Mouse (Mus musculus) testis, postnatal 14 days (tissue): ENCODE data around the gene Rai1.

Source experiments
- DNase-seq: peaks from one replicate; pipeline ENCODE4 v3.0.0; 2021; ENCODE audit warnings: low spot score

The Rai1 gene

DNA sequence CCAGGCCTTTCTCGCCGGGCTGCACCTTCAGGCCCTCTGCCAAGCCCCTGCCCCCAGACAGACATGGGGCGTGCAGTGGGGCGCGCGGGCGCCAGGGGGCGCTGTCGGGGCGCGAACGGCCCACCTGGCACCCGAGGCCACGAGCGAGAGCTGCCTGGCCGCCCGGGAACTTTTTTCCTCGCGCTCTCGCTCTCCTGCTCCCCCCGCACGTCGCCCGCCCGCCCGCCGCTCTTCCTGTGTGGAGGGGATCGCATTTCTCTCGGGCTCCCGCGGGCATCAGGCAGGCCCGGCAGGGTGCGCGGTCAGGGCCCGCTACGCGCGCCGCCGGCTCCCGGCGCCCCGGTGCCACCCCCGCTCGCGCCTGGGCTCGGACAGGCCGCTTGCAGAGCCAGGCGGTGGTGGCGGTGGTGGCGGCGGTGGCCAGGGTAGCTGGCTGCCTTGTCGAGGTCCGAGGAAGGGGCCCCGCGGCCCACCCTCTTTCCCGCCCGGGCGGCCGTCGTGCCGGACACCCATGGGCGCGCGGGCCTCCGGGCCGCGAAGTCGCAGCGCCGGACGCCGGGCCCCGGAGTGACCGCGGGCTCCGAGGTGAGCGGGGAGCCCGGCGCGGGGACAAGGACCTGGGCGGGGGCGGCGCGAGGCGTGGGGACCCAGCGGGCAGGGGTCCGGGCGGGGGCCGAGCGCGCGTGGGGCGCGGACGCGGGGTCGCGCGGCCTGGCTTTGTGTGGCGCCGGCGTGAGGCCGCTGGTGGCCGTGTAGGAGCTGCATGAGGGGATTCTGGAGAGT is at the start of gene Rai1:
Gene Rai1 (plus strand): TSS at position 204 of the 783 bp plus-strand sequence.
- DNase-seq: peak; percentile 89

DNA sequence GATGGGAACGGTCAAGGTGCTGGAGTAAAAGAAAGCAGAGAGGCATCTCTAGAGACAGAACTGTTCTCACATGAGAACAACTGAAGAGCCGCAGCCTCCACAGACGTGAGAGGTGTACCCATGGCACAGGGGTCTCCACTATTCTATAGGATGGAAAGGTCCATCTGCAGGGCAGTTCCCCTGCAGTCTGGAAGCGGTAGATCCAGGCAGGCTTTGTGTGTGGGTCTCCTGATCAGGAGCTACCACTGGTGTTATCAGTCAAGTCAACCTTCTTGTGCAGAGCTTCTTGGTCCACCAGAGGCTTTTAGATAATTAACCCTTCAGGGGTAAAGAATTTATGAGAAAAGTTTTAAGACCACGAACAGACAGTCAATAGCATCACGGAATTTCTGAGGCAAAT is 48.3 kb upstream of the Rai1 start:
- DNase-seq: no peak

GRCm38 (mm10) chr11:60057987-60058386 is 46.8 kb upstream of the Rai1 start:
- no peak for DNase-seq

GRCm38 (mm10) chr11:60058441-60058840 is 46.4 kb upstream of the Rai1 start:
- DNase-seq: no peak

DNA sequence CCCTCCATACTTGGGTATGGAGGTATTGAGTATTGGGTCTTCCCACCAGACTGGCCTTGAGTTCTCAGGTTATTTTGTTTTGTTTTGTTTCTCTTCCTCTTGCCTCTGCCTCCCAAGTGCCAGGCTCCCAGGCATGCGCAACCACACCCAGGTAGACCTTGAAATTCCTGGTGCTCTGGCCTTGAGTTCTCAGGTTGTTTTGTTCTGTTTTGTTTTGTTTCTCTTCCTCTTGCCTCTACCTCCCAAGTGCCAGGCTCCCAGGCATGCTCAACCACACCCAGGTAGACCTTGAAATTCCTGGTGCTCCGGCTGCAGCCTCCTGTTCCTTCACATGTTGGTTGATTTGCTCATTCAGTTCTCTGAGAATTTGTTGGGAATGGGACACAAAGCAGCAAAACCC is 44.8 kb upstream of the Rai1 start:
- DNase-seq: no peak

- DNase-seq: no peak
These were observed 43.3 kb upstream of the Rai1 start for GRCm38 (mm10) chr11:60061504-60062006.

DNA sequence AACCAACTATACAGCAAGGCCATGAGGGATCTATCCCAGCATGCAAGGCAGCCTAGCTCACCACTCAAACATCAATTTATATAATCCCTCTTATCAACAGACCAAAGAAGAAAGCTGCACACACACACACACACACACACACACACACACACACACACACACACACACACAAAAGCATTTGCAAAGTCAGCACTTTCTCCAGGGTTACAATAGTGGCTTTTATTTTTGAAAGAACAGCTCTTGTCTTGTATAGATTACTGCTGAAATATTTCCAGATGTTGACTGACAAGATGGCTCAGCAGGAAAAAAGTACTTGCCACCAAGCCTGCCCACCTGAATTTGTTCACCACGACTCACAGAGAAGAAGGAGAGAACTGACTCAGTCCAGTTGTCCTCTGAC is 39.5 kb upstream of the Rai1 start:
- DNase-seq: no peak

DNA sequence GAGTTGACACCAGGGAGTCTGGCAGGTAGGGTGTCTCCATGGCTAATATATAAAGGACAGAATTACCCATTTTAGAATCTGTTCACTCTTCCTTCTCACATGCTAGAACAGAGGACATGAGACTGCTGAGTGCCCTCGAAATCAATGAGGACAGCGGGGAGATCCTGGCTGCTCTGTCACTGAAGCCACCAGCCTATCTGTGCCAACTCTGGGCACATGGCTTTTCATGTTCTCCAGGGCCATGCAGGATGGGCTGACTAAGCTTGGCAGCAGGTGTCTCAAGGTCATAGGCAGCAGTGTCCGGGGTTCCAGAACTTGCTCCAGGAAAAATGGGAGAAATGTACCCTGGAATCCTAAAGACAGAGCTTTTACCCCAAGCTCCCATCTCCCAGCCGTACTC is 37.2 kb upstream of the Rai1 start:
- no peak for DNase-seq

GRCm38 (mm10) chr11:60068631-60069030 is 36.2 kb upstream of the Rai1 start:
- DNase-seq: no peak

- DNase-seq: no peak
These were observed 34.2 kb upstream of the Rai1 start for GRCm38 (mm10) chr11:60070599-60070998.

GRCm38 (mm10) chr11:60071221-60071620 is 33.6 kb upstream of the Rai1 start:
- DNase-seq: no peak

DNA sequence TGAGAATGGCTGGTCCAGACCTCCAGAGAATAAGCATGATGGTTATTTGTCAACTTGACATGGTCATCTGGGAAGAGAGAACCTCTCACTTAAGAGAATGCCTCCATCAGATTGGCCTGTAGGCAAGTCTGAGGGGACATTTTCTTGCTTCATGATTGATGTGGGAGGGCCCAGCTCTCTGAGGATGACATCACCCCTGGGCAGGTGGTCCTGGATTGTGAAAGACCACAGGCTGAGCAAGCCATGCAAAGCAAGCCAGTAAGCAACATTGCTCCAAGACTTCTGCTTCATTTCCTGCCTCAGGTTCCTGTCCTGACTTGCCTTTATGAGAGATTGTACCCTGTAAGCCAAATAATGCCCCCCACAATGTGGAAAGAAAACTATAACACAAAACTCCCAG is 31.7 kb upstream of the Rai1 start:
- DNase-seq: no peak

DNA sequence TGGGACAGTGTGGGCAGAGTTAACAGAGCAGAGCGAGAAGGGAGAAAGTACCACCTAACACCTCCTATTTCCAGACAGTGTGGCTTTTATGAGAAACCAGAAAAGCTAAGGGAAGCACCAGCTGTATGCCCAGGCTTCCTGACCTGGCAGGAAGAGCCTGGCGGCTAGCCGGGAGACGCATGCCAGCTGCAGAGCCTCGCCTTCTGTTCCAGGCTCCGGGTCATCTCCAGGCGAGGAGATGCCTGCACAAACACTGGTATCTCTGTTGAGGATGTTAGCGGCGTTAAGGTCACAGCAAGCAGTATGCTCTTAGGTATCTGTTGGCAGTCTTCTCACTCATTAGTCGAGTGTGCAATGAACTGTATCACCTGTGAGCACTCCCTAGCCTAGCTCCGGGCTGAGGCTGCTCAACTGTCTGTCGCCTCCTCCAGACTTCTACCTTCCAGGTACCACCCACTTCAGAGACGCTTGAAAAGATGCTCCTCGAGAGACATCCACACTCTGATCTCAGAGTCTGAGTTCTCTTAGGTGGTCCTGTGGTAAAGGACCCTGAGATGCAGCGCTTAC is 30.8 kb upstream of the Rai1 start:
- no peak for DNase-seq

DNA sequence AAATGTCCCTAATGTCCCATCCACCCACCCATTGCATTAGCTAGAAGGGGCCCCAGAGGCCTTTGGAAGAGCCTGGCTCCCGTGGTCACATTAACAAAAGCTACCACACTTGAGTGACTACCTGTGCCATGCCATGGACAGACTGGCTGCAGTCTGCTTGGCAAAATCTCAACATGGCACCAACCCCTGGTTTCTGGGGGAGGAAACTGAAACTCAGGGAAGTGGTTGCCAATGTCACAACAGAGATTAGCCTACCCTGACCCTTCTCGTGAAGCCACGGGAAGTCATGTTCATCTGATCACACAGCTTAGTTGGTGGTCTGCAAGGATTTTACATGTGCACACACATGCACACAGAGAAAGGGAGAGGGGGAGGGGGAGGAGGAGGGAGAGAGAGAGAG is 28.6 kb upstream of the Rai1 start:
- DNase-seq: no peak

GRCm38 (mm10) chr11:60076790-60077189 is 28.0 kb upstream of the Rai1 start:
- DNase-seq: no peak

DNA sequence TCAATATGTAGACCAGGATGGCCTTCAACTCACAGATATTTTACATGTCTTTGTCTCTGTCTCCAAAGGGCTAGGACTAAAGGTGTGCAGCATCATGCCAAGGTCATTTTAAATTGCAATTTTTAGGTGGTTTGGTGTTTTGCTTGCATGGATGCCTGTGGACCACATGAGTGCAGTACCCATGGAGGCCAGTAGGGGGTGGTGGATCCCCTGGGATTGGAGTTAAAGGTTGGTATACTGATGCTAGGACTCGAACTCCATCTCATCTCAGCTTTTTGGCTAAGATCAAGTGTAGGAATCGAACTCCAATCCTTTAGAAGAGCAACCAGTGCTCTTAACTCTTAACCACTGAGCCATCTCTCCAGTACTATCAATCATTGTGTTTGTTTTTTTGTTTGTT is 20.2 kb upstream of the Rai1 start:
- DNase-seq: peak; percentile 54

DNA sequence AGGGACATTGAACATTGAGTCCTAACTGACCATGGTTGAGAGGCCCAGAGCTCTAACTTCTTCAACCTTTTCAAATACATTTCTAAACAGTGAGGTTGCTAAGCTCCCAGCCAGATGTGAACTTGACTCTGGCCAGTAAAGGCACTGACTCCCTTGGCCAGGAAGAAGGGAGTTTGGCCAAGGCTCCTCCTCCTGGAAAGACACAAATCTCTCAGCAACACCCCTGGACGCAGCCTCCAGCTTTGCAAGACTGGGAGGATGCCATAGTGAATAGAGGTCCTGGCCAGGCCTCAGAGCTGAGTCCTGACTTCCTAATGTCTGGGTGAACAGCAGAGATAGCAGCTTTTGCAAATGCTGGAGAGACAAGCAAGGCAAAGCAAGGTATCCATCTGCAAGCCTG is 18.1 kb upstream of the Rai1 start:
- peak; percentile 43 for DNase-seq

- no peak for DNase-seq
These were observed 15.9 kb upstream of the Rai1 start for GRCm38 (mm10) chr11:60088947-60089346.

DNA sequence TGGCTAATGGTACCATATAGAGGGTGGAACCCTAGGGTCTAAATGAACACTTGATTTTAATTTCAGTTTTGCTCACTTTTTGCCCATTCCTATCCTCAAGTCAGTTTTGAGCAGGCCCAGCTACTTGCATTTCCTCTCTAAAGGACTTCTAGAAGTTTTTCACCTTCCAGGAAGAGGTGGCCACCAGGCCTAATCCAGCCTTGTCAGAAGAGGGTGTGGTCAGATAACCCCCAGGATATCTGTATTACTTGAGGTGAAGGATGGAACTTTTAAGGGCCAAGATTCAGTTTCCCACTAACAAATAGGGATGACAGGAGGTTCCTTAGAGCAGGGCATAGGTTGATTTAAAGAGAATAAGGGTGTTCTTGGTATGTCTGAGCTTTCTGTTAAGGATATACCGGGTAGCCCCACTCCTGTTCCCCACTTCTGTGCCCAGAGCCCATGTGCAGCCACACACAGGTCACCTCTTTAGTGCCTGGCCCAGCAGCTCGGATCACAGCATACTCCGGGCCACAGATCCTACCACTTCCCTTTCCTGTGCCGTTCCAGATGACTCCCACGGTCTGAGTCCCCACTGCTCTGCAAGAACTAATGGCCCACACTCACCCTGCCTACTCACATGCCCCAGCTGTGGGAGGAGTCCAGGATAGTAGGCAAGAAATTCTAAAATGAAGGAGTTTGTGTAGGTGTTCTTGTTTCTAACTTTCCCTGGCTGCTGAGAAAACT is 14.0 kb upstream of the Rai1 start:
- no peak for DNase-seq

DNA sequence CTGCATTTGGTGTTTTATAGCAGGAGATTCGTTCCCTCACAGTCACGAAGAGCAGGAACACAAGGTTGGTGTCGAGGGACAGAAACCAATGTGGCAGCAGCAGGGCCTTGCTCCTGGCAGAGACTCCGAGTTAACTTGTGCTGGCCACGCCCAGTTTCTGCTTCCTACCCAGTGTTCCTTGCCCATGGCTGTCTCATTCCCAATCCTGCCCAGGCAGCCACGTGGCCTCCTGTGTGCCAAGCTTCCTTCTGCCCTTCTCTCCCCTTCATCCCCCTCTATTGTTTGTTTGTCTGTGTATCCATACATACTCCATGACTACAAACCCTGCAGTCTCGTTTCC is 13.4 kb upstream of the Rai1 start:
- DNase-seq: no peak

DNA sequence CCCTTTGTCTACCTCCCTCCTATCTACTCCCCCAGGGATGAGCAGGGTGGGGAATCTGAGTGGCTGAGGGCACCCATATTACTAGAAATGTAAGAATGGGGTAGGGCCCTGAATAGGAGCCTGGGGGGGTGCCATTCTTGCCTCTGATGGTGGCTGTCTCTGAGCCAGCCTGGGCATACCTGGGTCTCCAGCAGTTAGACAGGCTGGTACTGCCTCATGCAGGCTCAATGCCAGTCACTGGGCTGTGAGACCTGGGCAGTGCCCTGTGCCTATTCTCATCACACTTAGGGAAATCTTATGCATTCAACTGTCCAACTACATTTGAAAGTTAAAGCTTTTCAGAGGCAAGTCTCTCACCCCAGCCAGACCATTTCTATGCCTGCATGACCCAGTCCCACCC is 11.6 kb upstream of the Rai1 start:
- DNase-seq: no peak

DNA sequence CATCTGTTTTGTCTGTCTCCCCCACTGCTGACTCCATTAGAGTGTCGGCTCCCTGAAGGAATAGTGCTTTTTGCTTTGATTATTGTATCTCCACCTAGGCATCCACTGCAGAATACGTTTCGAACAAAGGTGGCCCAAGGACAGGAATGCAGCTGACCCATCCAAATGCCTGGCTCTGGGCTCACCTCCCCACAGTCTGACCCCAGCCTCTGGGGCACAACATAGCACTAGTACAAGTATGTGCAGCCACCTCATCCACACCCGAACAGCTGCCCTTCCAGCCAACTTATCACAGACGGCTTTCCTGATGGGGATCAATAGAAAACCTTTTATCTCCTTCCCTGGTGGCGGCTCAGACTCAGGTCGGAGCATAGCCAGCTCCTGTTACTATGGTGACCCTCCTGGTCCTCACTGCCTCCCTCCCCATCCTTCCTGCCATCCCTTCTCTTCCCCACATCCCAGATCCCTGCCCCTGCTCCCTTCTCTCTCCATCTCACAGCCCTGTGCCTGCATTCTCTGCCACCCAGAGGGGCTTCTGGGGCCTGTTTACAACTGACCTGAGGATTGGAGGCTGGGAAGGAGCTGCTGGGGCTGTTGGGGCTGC is 10.7 kb upstream of the Rai1 start:
- no peak for DNase-seq
